Mouse (Mus musculus): Measurements from ENCODE around the gene Coq7.

Gene Coq7

DNA sequence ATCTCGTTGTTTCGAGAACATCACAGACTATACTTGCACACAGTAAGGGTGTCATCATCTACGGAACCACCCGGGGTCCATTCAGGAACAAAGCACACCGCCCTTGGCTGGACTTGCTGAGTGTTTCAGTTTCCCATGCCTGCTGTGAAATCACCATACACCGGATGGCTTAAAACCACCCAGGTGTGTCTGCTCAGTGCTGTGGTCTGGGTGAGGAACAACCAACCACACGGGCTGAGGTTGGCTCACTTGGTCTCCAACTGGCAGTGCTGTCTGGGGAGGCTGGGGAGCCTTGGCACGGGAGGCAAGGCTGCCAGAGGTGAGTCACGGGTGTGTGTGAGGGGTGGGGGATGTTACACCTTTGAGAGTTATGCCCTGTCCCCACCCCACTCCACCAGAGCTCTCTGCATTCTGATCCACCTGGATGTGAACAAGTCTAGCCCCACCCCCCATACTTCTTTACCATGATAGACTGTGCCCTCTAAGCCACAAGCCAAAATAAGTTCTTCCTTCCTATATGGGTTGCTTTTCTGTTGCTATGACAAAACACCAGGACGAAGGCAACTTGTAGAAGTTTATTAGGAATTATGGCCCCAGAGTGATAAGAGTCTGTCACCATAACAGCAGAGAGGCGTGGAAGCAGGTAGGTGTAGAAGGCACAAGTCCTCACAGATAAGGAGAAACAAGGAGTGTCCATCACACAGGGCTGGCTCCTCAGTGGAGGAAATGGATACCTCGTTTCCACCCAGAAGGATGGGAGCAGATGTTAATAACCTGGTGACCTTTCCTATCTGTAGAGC lies 34.0 kb downstream of the Coq7 start:
- in situ Hi-C loops (cut with MboI, MseI): loop anchor here (5.0 kb wide), 1 partner anchor 42 kb away; no protein-coding TSS in a partner anchor

DNA sequence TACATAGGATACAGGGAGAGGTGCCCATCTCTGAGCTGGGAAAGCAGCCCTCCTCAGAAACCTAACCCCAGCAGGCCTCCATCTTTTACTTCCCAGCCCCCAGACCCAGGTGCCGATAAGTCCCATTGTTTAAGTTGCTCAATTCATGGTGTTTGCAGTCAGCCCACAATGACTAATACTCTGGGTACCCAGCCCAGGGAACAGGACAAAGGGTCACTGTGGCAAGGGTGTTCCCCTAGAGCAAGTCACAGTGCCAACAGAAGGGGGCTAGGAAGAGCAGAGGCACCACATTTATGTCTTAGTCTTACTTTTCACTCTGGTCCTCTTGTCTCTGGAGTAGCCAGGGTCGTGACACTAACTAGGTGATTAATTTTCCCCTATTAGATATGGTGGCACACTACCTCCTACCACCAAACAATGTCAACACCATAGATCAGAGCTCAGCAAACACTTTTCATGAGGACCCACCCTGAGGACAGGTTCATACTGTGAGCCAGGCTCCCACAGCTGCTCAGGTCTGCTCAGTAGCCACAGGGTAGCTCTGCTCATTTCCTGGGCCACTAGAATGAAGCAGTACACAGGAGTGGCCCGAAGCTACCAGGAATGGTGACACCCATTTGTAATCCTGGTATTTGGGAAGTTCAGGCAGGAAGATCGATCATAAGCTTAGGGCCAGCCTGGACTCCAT lies 38.1 kb downstream of the Coq7 start:
- in situ Hi-C loops (cut with MboI, MseI): loop anchor here (5.0 kb wide), 1 partner anchor 38 kb away; no protein-coding TSS in a partner anchor

DNA sequence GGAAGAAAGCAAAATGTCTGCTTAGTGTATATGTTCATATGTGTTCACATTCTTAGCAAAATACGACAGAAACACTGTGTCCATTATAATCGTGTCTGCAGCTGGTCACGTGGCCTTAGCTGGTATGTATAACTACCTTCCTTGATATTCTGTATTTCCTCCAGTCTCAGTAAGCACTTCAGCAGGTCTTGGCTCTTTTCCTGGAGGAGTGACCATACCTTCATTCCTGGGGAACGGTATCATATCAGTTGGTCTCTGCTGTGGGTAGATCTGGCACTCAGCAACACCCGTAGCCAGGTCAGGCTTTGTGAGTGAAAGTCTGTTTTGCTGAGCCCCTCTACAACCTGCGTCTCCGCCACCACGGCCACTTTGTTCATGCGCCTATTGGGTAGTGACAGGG lies 39.3 kb downstream of the Coq7 start:
- in situ Hi-C loops (cut with MboI, MseI): no loop called here

DNA sequence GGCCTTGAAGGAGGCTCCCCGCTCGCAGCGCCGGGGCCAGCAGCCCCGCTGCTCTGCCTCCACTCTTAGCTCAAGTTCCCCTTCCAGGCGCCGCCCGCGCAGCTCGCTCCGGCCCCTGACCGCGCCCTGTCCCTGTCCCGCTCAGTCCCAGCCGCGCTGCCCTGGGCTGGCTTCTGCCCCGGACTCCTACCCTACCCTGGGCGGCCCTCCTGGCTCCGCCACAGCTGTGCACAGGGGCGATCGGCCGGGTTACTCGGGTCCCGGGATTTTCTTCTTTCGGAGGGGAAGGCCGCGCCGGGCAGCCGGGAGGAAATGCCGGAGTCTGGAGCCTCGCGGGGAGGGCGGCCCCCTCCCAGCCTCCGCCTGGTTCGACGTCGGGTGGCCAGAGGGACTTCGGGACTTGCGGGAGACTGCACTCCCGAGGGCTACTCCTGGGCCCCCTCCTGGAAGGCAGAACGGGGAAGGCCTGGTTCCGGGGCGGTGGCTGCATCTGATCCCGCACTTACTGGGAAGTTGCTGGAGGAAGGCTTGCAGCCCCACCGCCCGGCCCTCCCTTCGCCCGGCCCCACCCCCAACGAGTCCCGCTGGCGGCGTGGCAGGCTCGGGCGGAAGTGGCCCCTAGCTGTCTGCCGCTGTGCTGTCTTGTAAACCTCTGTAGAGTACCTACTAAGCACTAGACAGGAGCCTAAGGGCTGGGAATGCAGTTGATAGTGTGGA lies 41.6 kb downstream of the Coq7 start, which contains the start of gene Itpripl2:
TSS of gene Itpripl2 (minus strand) at position 545 of the 717 bp plus-strand sequence.
- in situ Hi-C loops (cut with MboI, MseI): no loop called here

DNA sequence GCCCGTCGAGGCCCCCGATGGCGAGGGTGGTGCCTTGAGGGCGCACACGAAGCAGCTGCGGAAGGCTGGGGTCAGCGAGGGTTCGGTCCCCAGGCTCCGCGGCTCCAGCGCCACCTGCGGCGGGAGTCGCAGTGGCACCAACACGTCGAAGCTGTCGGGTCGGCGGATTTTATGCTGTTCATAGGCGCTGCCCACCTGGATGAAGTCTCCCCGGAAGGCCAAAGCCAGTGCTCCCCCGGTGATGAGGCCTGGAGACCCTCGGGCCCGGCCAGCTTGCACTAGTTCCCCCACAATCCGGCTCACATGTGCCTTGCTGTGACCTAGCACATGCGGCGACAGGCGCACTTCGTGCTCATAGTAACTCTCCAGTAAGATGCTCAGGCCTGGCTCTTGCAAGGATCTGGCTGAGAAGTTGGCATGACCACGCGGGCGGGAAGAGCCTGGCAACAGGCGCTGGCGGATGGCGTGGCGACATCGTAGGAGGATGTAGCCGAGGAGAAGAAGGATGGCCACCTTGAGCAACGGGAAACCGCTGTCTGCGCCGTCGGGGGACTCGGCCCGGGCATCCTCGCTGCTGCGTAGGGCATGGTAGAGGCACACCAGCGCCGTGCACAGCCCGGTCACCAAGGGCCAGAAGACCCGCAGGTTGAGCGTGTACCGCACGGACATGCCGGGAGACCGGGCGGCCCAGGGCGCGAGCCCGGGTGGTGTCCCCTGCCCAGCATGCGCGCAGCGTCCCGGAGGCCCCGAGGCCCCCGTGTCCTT lies 42.3 kb downstream of the Coq7 start:
- in situ Hi-C loops (cut with MboI, MseI): no loop called here

DNA sequence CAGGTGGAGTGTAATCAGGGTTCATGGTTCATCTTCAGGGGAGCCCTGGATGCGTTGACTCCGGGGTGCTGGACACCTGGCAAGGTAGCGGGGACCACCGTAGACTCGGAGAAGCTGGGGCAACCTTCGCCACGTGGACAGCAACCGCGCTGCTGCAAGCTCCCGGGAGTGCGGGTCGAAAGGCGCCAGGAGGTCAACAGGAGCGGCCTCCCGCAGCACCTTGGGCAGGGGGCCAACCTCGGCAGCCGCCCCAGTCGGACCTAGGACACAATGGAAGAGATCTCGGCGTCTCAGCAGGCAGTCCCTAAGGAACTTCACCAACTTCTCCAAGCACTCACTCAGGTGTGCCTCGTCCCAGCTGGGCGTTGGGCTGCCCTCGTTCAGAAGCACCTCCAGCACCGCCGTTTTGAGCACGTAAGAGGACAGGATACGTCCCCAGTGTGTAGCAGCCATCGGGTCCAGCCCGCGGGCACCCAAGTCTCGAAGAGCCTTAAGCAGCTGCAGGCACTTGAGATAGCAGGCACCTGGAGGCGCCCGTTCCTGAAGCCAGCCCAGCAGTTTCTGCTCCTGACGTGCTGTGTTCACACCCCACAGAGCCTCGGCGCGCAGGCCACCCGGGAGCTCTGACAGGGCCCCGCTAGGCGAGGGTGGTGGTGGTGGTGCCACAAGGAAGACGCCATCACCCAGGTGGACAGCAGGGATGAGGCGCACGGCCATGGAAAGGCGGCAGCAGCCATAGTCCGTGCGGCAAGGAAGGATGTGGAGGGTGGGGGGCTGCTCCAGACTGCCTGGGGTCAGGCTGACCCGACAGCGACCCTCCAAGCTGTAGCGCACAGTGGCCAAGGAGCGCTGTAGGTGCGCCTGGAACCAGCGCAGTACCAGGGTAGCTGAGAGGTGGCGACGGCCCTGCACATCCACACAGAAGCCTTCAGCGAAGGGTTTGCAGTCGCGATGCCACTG lies 43.2 kb downstream of the Coq7 start:
- in situ Hi-C loops (cut with MboI, MseI): no loop called here

DNA sequence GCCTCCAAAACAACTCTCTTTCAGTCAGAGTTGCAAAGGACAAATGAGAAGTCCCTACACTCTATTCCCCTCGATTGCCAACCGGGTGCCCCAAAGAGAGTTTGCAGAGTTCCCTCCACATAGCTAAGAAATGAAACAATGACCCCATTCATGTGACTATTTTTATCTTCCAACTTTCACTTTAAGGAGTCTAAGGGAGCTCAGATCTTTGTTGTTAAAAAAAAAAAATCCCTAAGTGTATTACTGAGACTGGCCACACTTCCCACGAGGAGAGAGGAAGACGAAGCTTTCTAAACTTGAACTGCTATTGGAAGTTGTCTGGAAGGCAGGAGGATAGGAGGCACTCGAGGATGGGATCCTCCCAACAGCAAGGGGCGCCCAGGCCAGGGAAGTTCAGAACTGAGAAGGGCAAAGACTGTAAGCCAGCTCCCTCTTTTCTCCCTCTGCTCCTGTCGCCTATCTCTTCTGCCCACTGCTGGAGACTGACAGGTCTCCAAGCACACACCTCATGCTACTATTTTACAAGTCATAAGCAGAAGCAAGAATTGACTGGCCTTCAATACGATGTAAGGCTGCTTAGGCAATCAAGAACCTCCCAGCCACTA lies 45.0 kb downstream of the Coq7 start:
- in situ Hi-C loops (cut with MboI, MseI): no loop called here

DNA sequence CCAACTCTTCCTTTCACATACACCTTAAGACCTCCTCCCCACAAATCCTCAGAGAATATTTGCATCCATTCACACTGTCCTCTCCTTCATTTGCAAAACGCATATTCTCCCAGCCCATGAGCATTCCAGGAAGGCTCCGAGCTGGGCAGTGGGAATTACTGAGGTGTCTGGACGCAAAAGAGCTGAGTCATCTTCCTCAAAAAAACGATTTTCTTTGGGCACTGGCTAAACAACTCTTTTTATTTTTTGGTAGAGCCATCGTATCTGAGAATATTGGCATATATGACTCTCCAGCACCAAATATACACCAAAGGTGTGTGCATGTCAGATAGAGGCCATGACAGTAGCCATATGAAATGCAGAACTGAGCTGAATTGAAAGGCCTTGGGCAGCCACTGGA lies 46.2 kb downstream of the Coq7 start:
- in situ Hi-C loops (cut with MboI, MseI): no loop called here

DNA sequence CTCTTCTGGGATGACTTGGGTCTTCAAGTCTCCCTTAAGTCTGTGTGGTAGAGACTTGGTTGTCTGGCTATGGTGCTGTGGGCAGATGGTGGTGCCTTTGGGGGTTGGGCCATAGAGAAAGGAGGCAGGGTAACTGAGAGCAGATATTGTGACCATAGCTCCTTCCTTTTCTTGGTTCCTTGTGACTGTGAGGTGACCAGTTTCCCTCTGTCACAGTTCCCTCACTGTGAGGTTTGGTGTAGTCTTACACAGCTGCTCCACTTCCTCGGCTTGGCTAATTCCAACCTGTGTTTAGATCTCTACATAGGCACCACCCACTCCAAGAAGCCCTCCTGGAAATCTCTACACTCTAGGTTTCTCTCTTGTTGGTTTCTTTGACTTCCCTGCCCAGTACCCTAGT lies 49.2 kb downstream of the Coq7 start:
- in situ Hi-C loops (cut with MboI, MseI): no loop called here

DNA sequence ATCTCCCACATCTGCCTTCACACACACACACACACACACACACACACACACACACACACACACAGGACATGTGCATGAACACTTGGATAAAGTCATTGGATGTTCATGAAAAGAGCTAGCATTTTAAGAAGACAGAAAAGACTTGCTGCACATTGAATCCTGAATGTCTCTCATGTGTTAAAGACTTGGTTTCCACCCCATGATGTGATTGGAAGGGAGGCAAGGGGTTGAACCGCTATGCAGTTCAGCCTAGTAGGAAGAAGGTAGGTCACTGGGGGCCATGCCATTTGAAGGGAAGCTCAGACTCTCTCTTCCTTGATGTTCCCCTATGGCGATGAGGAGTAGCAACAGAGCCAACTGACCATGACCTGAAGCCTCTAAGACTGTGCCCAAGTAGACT lies 51.2 kb downstream of the Coq7 start:
- in situ Hi-C loops (cut with MboI, MseI): no loop called here

DNA sequence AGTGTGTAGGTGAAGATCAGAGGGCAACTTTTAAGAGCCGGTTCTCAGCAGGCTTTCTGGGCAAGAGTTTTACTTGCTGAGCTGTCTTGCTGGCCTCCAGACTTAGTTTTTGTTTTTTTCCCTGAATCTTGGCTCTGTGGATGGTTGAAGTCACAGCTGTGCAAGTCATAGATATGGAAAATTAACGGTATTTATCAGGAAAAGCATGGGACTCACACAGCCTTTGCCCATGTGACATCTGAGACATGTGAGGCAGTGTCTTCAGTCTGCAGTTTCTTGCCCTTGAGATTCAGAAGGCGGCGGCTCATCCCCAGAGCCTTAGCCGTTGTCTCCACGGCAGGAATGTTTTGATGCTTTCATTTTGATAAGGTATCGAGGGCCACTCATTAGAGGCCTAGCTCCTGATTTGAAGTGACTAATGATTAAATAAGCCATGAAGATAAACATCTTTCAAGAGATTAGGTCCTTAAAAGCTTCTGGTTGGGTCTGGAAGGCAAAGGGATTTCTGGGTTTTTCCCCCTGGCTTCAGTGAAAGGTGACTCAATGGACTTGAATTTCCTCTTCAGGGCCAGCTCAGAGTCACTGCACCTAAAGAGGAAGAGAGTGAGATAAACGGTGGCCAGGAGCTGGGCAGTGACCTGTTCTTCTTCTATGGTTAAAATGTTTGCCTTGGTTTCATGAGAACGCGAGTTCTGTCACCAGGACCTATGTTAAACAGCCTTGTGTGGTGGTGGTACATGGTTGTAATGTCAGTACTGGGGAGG lies 51.9 kb downstream of the Coq7 start:
- in situ Hi-C loops (cut with MboI, MseI): no loop called here

DNA sequence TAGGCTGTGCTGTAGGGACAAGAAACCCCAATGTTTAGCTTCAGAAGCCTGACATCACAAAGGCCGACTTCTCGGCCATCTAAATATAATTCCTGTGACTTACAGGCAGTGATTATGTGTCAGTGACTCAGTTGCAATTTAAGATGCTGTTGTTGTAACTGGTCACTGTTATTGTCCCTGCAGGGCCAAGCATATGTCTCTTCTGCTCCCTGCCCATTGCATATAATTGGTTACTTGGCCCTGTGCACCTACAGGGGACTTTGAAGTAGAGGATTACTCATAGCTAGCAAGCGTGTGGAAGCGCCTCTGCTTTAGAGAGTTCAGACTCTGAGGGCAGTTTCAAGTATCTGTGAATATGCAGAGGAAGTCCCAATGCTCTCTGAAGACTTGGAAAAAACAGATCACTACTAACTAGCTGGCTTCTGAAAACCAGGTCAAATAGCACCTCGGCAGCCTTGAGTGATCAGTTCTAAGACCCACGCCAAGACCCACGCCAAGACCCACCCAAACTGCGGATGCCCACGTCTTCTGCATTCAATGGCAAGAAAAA lies 52.9 kb downstream of the Coq7 start:
- in situ Hi-C loops (cut with MboI, MseI): no loop called here

DNA sequence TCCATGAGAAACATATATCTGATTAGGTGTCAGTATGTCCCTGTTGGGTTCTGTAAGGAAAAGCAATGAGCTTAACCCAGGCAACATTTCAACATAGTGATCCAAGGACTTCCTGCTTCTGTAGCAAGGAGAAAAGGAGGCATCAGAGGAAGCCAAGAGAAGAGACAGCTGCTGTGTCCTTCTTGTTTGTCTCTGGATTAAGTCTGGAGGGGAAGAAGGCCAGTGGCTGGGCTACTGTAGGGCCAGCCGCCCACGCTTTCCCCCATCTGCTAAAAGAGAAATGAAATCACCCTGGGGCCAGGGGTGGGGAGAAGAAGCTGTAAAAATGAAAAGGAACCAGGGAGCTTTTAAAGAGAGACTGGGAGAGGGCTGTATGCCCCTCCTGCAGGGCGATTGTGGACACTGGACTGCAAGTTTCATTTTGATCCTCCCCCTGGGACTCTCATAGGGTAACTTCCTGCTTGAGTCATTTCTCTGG lies 54.3 kb downstream of the Coq7 start:
- in situ Hi-C loops (cut with MboI, MseI): no loop called here

DNA sequence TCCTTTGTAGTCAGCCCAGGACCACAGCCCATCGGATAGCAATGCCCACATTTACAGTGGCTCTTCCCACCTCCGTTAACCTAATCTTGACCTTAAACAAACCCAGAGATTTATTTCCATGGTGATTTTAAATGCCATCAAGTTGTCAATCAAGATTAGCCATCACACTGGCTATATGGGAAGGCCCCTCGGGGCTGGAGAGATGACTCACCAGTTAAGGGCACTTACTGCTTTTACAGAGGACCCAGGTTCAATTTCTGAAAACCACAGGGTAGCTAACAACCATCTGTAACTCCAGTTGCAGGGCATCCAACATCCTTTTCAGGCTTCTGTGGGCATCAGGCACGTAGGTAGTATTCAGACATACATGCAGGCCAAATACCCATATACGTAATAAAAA lies 56.7 kb downstream of the Coq7 start:
- in situ Hi-C loops (cut with MboI, MseI): no loop called here

DNA sequence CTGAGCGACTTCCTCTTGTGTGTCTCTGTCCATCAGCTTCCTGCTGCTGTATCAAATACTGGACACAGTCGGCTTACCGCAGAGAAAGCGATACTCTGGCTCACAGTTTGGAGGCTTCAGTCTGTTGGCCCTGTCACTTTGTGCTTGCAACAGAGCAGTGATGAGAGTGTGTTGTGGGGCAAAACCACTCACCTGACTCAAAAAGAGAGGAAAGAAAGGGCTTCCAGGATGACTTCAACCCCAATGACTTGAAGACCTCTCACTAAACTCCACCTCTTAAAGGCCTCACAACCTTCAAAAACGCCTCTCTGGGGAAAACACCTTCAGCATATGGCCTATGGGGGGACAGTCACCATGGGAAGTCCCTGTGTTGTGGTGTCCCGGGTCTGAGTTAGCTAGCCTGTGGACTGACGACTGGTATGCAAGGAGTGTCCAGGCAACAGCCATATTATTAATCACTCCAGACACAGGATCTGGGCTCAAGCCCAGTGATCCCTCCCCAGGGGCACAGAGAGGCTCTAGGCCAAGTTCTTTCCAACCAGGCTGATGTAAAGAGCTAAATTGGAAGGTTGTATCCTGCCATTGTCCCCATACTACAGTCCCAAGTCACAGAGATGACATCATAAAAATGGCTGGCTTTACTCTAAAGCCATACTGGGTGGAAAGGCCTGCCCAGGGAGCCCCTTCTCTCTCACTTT lies 58.0 kb downstream of the Coq7 start:
- in situ Hi-C loops (cut with MboI, MseI): no loop called here

DNA sequence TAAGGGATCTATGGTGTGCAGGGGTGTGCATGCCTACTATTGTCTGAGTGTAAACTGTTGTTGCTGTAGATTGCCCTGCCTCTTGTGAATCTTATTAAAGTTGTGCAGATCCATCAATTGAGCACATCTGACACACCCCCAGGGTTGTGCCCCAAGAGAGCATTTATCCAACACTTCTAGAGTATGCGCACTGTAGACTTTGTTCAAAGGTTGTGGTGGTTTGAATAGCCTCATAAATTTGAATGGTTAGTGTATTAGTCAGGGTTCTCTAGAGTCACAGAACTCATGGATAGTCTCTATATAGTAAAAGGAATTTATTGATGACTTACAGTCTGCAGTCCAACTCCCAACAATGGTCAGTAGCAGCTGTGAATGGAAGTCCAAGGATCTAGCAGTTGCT lies 60.3 kb downstream of the Coq7 start:
- in situ Hi-C loops (cut with MboI, MseI): no loop called here

DNA sequence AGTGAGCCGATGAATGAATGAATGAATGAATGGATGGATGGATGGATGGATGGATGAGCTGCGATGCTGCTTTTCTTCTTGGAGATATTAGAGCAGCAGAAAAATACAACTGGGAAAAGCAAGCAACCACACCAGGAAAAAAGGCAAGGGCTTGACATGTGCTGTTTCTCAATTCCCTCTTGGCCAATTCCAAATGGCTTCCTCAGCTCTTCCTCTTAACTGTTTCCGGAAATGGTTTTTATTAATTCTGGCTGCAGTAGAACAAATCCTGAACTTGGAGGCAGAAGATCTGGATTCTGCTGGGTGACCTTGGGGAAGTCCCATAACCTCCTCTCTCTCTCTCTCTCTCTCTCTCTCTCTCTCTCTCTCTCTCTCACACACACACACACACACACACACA lies 65.1 kb downstream of the Coq7 start:
- in situ Hi-C loops (cut with MboI, MseI): no loop called here

DNA sequence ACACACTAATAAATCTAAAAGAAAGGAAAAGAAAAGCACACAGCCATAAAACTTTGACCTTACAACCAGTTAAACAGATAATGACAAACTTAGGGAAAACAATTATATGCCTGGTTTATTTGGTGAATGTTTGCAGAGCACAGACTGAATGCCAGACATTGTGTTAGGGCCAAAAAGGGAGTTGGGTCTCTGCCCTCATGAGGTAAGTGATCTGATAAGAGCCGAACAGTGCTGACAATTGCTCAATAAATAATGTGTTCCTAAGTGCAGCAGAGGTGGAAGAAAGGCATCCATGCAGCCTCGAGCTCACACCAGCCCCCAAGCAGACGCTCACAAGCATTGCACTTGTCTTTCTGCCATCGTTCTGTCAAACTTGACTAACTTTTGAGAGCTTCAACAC lies 68.7 kb downstream of the Coq7 start:
- in situ Hi-C loops (cut with MboI, MseI): no loop called here

Data from T-helper 2 cell (primary cell).